Mouse (Mus musculus) bone marrow macrophage, adult 2 months (primary cell): ENCODE measurements around the gene Naxd.

Experiments
- CTCF ChIP-seq: IDR thresholded peaks from 2 replicates; pipeline ENCODE4 v1.5.1; 2012; ENCODE audit warnings: low read depth, mild to moderate bottlenecking, low read length, moderate library complexity
- POLR2A ChIP-seq: IDR thresholded peaks from 2 replicates; pipeline ENCODE4 v1.6.1; 2012; ENCODE audit warnings: mild to moderate bottlenecking, low read depth, low read length, borderline replicate concordance

GRCm38 (mm10) chr8:11457981-11458836, 39.1 kb upstream of the Naxd start:
- no peak for TF ChIP-seq CTCF
- TF ChIP-seq POLR2A = no peak
